Comparison of ENCODE assay signal across 19 mouse cellular contexts in genomic region chr12:54467635-54468034, GRCm38 (mm10).
"Had no signal": no experiment of that assay in that cellular context is flagged by ENCODE, and none has a peak within 500 bp of the region (broad histone marks: within the 10 kb centered on the region; RNA-seq: fewer than 3 reads in every experiment).

No protein-coding gene starts in this region.

- H3K4me2 ChIP-seq: lung, embryonic 14.5 days; midbrain, embryonic 12.5 days; neural tube, embryonic 13.5 days; neural tube, embryonic 15.5 days had no signal

- ATAC-seq: midbrain, embryonic 16.5 days had no signal

- H3K27ac ChIP-seq: liver, embryonic 14.5 days; midbrain, embryonic 10.5 days; midbrain, embryonic 12.5 days; neural tube, embryonic 13.5 days; neural tube, embryonic 15.5 days had no signal

- H3K9ac ChIP-seq: liver, embryonic 14.5 days; lung, embryonic 14.5 days; midbrain, embryonic 12.5 days; neural tube, embryonic 13.5 days; neural tube, embryonic 15.5 days had no signal

- DNase-seq: lung, adult 18-20 months; lung, embryonic 14.5 days; lung, postnatal 10 days; lung, postnatal 4 days; midbrain, embryonic 14.5 days; retina, postnatal 1 day; right cerebral cortex, adult 18-20 months; right cerebral cortex, postnatal 4 days; spleen, adult 18-20 months; thymus, adult 2 months; thymus, postnatal 25 days; thymus, postnatal 4 days had no signal

- H3K36me3 ChIP-seq: midbrain, embryonic 10.5 days; midbrain, embryonic 12.5 days; neural tube, embryonic 13.5 days; neural tube, embryonic 15.5 days had no signal

- H3K27me3 ChIP-seq: midbrain, embryonic 12.5 days; neural tube, embryonic 13.5 days; neural tube, embryonic 15.5 days had no signal

- H3K9me3 ChIP-seq: midbrain, embryonic 10.5 days; midbrain, embryonic 12.5 days; neural tube, embryonic 13.5 days; neural tube, embryonic 15.5 days had no signal

- H3K4me3 ChIP-seq: midbrain, embryonic 10.5 days; midbrain, embryonic 12.5 days; myocyte; neural tube, embryonic 13.5 days; neural tube, embryonic 15.5 days had no signal

- H3K4me1 ChIP-seq: midbrain, embryonic 10.5 days; midbrain, embryonic 12.5 days; neural tube, embryonic 13.5 days; neural tube, embryonic 15.5 days had no signal
